Mouse (Mus musculus) erythroblast, embryonic 14.5 days (primary cell): ENCODE results near the gene Cd6.

Experiments
- GATA1 ChIP-seq: IDR thresholded peaks from 2 replicates; pipeline ENCODE4 v1.6.1; 2012; ENCODE audit warnings: low read length, inconsistent platforms, mixed read lengths
- TAL1 ChIP-seq: IDR thresholded peaks from 3 replicates; pipeline ENCODE4 v1.6.1; 2012; ENCODE audit warnings: low read length, inconsistent platforms, mixed read lengths

DNA sequence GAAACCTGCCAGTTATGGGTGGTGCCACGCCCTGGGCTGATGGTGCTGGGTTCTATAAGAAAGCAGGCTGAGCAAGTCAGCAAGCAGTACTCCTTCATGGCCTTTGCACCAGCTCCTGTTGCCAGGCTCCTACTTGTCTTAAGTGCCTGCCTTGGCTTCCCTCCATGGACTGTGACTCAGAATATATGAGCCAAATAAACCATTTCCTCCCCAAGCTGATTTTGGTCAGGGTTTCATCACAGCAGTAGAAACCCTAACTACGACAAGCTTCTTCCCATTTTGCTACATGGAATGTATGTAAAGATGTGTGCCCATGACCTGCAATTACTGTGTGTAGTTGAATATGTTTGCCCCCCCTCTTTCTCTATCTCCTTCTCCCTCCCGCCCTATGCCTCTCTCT is 3.8 kb upstream of the Cd6 start:
- TF ChIP-seq TAL1 (no peak), GATA1 (no peak)
